Mouse (Mus musculus) hindlimb bud, embryonic 11.5 days (tissue): Measurements from ENCODE around the gene Bbs9.
"Not testable (repeated sequence)": the region's sequence is repeated elsewhere in the genome, so short reads cannot be mapped to it uniquely, and the experiment has no call there.

Experiments used
- DNase-seq: peaks from one replicate; pipeline ENCODE4 v3.0.0-alpha.2; 2012; ENCODE audit warnings: low read depth, low spot score; ENCODE audit errors: extremely low spot score

The Bbs9 gene

GRCm38 (mm10) chr9:22475424-22475868 is at the start of gene Bbs9:
Gene Bbs9 (plus strand): TSS chr9:22475715.
- DNase-seq = peak; percentile 68

DNA sequence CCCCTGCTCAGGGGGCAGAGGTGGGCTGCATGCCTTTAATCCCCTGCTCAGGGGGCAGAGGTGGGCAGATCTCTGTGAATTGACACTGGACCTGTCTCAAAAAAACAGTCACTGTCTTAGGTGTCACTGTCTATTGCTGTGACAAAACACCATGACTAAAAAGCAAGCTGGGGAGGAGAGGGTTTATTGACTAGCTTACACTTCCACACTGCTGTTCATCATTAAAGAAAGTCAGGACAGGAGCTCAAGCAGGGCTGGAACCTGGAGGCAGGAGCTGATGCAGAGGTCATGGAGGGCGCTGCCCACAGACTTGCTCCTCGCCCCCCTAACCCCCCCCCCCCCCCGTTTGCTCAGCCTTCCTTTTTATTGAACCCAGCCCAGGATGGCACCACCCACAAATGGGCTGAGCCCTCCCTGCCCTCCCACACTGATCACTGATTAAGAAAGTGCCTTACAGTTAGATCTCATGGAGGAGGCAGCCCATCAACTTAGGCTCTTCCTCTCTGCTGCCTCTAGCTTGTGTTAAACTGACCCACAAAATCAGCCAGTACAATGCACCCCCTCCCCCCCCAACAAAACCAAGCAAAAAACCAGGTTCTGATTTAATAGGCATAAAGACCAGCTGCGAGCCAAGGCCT is 47.4 kb upstream of the Bbs9 start:
- no peak for DNase-seq

GRCm38 (mm10) chr9:22428666-22429410 is 46.7 kb upstream of the Bbs9 start:
- no peak for DNase-seq

DNA sequence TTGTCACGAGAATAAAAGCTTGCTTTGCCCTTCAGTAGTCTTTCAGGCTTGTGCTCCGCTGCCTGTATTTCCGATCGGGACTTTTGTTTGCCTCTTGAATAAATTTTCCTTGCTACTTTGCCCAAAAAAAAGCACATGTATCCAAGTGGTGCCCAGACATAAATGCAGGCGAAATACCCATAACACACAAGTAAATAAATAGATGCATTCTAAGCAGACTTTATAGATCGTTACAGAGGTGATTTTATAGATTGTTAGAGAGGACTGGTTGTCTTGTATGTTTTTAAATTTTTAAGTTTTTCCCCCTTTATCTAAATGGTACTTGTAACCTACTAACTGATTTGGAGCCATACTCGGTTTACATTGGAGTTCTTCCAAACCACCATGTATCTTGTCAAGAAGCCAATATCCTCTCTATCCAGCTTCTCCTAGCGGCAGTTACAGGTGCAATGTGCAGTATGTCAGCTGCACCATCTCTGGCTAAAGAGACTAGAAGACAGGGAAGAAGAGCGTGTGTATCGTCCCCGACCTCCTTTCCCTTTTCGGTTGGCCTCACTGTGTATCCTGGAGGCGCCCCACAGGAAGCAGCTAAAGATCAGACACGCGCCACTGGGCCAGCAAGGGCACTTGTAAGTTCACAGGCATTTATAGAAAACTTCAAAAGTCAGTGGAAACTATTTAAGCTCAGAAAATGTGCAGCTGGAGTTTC is 45.8 kb upstream of the Bbs9 start:
- DNase-seq = no peak

DNA sequence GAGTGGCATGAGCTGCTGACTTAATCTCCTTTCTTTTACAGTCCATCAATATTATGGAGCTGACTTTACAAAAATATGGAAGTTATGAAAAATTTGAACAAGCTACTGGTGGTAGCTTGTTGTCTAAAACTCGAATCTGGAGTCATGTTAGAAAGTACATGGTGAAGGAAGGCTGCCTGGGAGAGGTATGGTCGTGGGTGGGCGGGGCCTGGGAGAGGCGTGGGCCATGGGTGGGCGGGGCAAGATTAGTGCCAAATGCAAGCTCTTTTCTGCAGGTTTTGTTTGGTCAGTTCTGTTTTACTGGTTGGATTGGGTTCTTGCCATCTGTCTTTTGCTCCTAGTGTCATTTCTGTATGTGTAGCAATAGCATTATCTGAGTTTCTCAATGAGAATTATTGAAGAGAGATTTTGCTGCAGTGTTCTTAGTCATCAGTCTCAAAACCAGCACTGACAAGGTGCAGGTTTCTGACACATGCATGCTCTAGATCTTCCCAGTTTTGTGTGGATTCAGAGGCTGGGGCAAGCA is 45.1 kb upstream of the Bbs9 start:
- DNase-seq = no peak

- DNase-seq = no peak
Measured at GRCm38 (mm10) chr9:22433221-22433620, 42.3 kb upstream of the Bbs9 start.

DNA sequence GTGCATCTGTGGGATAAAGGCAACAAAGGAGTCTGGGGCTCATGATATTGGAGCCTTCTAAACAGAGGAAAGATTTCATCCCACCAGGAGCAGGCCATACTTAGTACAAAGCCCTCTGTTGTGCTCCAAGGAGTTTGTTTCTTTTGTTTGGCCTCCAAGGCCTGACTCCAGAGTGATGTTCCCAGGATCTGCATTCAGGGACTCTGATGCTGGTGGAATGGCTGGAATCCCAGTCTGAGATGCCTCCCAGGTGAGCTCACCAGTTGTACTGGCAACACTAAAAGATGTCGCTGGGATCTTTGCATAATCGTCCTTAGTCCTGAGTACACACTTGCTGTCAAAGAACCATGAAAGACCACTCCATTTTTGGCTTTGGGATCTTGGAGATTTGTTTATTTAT is 41.4 kb upstream of the Bbs9 start:
- no peak for DNase-seq

DNA sequence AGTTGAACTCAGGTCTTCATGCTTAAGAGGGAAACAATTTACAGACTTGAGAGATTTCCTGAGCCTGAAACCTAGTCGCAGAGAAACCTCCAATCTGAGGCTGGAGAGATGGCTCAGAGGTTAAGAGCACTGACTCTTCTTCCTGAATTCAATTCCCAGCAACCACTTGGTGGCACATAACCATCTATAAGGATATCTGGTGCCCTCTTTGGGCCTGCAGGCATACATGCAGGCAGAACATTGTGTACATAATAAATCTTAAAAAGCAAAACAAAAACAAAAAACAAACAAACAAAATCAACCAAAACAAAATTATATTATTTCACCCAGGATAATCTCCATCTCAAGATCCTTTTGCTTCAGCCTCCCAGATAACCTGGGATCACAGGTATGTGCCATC is 36.7 kb upstream of the Bbs9 start:
- DNase-seq = no peak

- DNase-seq = no peak
Measured at GRCm38 (mm10) chr9:22443157-22443556, 32.4 kb upstream of the Bbs9 start.

DNA sequence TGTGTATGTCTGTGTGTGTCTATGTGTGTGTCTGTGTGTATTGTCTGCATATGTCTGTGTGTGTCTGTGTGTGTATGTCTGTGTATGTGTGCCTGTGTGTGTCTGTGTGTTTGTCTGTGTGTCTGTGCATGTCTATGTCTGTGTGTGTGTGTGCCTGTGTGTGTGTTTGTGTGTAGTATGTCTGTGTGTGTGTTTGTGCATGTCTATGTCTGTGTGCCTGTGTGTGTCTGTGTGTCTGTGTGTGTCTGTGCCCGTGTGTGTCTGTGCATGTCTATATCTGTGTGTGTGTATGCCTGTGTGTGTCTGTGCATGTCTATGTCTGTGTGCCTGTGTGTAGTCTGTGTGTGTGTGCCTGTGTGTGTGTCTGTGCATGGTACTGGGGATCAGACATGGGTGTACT is 30.4 kb upstream of the Bbs9 start:
- DNase-seq = no peak

DNA sequence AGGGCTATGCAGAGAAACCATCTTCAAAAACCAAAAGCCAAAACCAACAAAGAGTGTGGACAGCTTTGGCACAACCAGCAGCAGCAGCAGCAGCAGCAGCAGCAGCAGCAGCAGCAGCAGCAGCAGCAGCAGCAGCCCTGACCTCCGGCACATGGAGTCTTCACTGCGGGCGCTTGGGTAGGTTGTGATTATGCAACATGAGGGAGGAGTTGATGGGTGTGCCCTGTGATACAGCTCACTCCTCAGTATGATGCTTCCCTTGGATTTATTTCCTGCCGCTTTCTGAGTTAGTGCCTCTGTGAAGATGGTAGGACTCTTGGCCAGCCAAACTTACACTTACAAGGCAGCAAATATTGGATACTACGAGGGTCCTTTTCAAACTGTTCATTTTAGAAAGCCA is 28.3 kb upstream of the Bbs9 start:
- DNase-seq = no peak

DNA sequence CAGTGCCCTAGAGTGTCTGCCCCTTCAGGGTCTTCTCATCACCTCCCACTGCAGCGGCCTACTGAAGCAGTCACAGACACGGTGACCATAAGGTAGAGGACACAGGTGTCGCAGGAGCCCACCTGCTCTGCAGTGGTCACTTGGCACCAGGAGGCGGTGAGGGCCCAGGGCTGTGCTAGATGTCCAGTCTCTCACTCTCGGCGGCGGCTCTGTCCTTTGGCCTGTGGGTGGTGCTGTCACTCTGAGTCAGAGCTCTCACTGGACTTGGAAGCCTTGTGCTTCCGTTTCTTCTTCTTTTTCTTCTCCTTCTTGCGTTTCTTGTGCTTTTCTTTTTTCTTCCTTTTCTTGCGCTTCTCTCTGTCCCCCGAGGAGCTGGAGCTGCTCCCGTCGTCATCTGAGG is 27.1 kb upstream of the Bbs9 start:
- DNase-seq = no peak

DNA sequence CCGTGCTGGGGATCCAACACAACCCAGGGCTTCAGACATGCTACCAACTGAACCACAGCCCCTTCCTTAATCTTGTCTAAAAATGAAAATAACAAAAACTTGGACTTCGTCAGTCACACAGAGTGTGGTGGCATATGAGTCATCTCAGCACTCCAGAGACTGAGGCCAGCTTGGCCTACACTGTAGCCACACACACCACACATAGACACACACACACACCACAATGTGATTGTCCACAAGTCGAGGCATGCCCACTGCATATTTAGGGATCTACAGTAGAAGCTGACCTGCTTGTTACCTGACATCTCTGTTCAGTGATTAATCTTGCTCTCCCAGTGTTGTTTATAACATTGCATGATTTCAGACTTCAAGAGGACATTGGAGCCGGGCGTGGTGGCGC is 26.3 kb upstream of the Bbs9 start:
- no peak for DNase-seq

GRCm38 (mm10) chr9:22452697-22453096 is 22.8 kb upstream of the Bbs9 start:
- no peak for DNase-seq

GRCm38 (mm10) chr9:22453501-22453924 is 22.0 kb upstream of the Bbs9 start:
- no peak for DNase-seq

DNA sequence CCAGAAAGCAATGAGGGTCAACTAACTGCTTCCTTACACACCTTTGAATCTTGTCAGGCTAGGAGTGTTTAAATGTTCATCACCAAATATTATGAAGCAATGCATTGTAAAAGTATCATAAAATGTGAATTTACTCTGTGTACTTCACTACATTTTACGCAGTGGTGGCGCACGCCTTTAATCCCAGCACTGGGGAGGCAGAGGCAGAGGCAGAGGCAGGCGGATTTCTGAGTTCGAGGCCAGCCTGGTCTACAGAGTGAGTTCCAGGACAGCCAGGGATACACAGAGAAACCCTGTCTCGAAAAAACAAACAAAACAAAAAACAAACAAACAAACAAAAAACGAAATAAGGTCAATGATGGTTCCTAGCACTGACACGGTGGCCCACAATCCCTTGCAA is 21.5 kb upstream of the Bbs9 start, which contains the start of gene Gm17545:
Gene Gm17545 (plus strand): TSS at position 301 of the 400 bp plus-strand sequence.
- DNase-seq = not testable (repeated sequence)

GRCm38 (mm10) chr9:22455041-22455440 is 20.5 kb upstream of the Bbs9 start:
- DNase-seq = no peak

DNA sequence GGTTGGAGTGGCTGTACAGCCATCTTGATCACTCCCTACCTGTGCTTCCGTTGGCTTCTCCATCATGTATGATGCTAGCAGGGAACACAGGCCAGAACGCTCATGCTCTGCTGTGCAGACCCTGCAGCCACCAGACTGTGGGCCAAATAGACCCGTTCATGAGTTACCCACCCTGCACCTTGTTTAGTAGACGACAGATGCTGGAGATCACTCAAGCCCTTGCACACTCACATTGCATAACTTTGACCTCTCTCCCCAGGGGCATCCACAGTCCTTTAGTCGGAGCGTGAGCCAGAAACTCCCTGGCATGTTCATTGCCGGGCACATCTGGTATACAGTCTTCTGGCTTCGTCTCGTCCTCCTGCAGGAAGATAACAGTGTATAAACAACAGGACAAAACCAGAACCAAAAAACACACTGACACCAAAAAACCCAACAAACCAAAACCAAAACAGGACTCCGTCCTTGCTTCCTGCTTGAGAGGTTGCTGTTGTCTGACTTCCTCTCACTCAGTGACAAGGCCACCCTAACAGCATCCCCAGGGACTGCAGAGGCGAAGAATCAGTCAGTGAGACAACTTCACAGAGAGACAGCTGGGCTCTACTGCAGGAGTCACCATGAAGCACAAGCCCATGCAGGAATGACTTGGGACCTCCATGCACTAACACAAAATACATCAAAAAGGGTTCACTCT is 18.2 kb upstream of the Bbs9 start:
- no peak for DNase-seq

GRCm38 (mm10) chr9:22461946-22462345 is 13.6 kb upstream of the Bbs9 start:
- DNase-seq = no peak

- DNase-seq = no peak
Measured at GRCm38 (mm10) chr9:22466212-22466611, 9.3 kb upstream of the Bbs9 start.
